Mouse (Mus musculus) liver, postnatal 0 days (tissue): ENCODE measurements at regions not wholly inside any gene's neighbourhood (a gene's known extent, or its start where the extent isn't known, plus 50 kb on each side); places are given as distances from the start of the nearest gene placed in this dataset.

Source experiments
- CTCF ChIP-seq: sonication (generic); IDR thresholded peaks from 2 replicates; pipeline ENCODE4 v1.5.1; 2016; ENCODE audit warnings: antibody characterized with exemption, low read depth
- EP300 ChIP-seq: IDR thresholded peaks from 2 replicates; pipeline ENCODE4 v1.6.1; 2016; ENCODE audit warnings: antibody characterized with exemption, low read depth, mild to moderate bottlenecking

- no peak for TF ChIP-seq CTCF
- TF ChIP-seq EP300 = peak; percentile 99
Measured at GRCm38 (mm10) chr2:6264085-6264783, 51.4 kb upstream of the Echdc3 start.
